ENCODE assay signal across 1 mouse cellular context in genomic region chr6:134928096-134928888, GRCm38 (mm10).
TF ChIP-seq lines count a peak whose summit lies in the region.

No protein-coding gene starts in this region.

TF ChIP-seq in MEL, 35 proteins besides CTCF, POLR2A, EP300 and RAD21 (continued from another document):
- TF ChIP-seq MXI1 (IDR thresholded peaks at IDR 0.05; ENCODE audit: low read depth, low read length) = no peak; the same call in 1 of the 2 replicates
- peak; percentile 81; the same call in 1 of the 2 replicates for TF ChIP-seq E2F4 (IDR thresholded peaks at IDR 0.05; ENCODE audit: borderline replicate concordance, low read depth, low read length)
- TF ChIP-seq UBTF (IDR thresholded peaks at IDR 0.05; ENCODE audit: borderline replicate concordance, insufficient read depth, low read depth, low read length) = no peak; the same call in 1 of the 2 replicates
- no peak for TF ChIP-seq SMC3 (IDR thresholded peaks at IDR 0.05; ENCODE audit: low read depth, low read length)
- TF ChIP-seq MYC (IDR thresholded peaks at IDR 0.05; ENCODE audit: low read depth, low read length) = peak; percentile 89
- peak; percentile 75 for TF ChIP-seq SIN3A (IDR thresholded peaks at IDR 0.05; ENCODE audit: low read length)
- TF ChIP-seq ETS1 (IDR thresholded peaks at IDR 0.05; ENCODE audit: low read depth, low read length) = peak; percentile 35
- TF ChIP-seq ZNF384 (IDR thresholded peaks at IDR 0.05; ENCODE audit: low read depth, low read length) = peak; percentile 97
- TF ChIP-seq MYB (IDR thresholded peaks at IDR 0.05; ENCODE audit: low read depth, low read length) = no peak
- TF ChIP-seq GATA1 (IDR thresholded peaks at IDR 0.05; ENCODE audit: low read depth, low read length) = no peak
- no peak for TF ChIP-seq ZKSCAN1 (IDR thresholded peaks at IDR 0.05; ENCODE audit: low read depth, low read length)
- no peak for TF ChIP-seq CHD2 (IDR thresholded peaks at IDR 0.05; ENCODE audit: low read length)
- TF ChIP-seq MAFK (IDR thresholded peaks at IDR 0.05; ENCODE audit: borderline replicate concordance, low read depth, low read length) = no peak
